Mouse (Mus musculus) liver, adult 2 months (tissue): ENCODE measurements around the gene Tpm3. TPM values are rescaled to one million over a fixed set of nuclear protein-coding genes. Genes with fewer than 3 reads are reported as not detected.

Source experiments
- DNase-seq: peaks from one replicate; pipeline ENCODE4 v3.0.0-alpha.2; 2011; ENCODE audit warnings: low read depth, low spot score; ENCODE audit errors: extremely low read depth
- H3K27ac ChIP-seq: fragments of 200-500 bp; replicated peaks from 2 replicates; pipeline ENCODE4 v1.5.1; 2012; ENCODE audit warnings: low read depth, mild to moderate bottlenecking, control low read depth, inconsistent platforms, low read length; ENCODE audit not compliant: insufficient read depth
- H3K27me3 ChIP-seq: fragments of 200-500 bp; 2 replicates; pipeline ENCODE4 v1.6.1; 2012; ENCODE audit warnings: mild to moderate bottlenecking, moderate library complexity, low read length, inconsistent platforms; ENCODE audit not compliant: control insufficient read depth, insufficient read depth
- H3K36me3 ChIP-seq: fragments of 200-500 bp; 2 replicates; pipeline ENCODE4 v1.6.1; 2012; ENCODE audit warnings: low read length, inconsistent platforms; ENCODE audit not compliant: control insufficient read depth, insufficient read depth
- H3K4me1 ChIP-seq: fragments of 200-500 bp; 2 replicates; pipeline ENCODE4 v1.6.1; 2011; ENCODE audit warnings: low read length; ENCODE audit not compliant: control insufficient read depth, insufficient read depth
- H3K4me3 ChIP-seq: fragments of 200-500 bp; 2 replicates; pipeline ENCODE4 v1.5.1; 2011; ENCODE audit warnings: low read depth, mild to moderate bottlenecking, control low read depth, low read length, moderate library complexity; ENCODE audit not compliant: insufficient read depth
- H3K79me2 ChIP-seq: fragments of 200-500 bp; 2 replicates; pipeline ENCODE4 v1.6.1; 2012; ENCODE audit warnings: inconsistent platforms, mild to moderate bottlenecking, low read length, moderate library complexity; ENCODE audit not compliant: control insufficient read depth, insufficient read depth
- H3K9ac ChIP-seq: fragments of 200-500 bp; 2 replicates; pipeline ENCODE4 v1.6.1; 2012; ENCODE audit warnings: low read depth, mild to moderate bottlenecking, control low read depth, inconsistent platforms, low read length
- CTCF ChIP-seq: fragments of 200-500 bp; IDR thresholded peaks from 2 replicates; pipeline ENCODE4 v1.5.1; 2011; ENCODE audit warnings: low read depth, low read length, control low read depth
- POLR2A ChIP-seq: fragments of 200-500 bp; IDR thresholded peaks from 2 replicates; pipeline ENCODE4 v1.6.1; 2011; ENCODE audit warnings: low read length, control low read depth; ENCODE audit not compliant: insufficient read depth; ENCODE audit errors: extremely low read depth
- WGBS: fragments of 180-500 bp; shearing (Covaris S2); methylation state at CpG from one replicate; pipeline ENCODE4 v1.1.7; 2018; 5-methylcytosine and 5-hydroxymethylcytosine counted together
- polyA plus RNA-seq: library from polyadenylated mRNA; depleted of rRNA; stranded (reverse); fragments of >200 nt; gene quantifications from 2 replicates; pipeline ENCODE4 v1.2.3, GENCODE M21; 2012
- total RNA-seq: library from RNA; depleted of rRNA; stranded (reverse); fragments of >200 nt; gene quantifications from 2 replicates; pipeline ENCODE4 v1.2.3, GENCODE M21; 2014

The Tpm3 gene
- total and polyA plus RNA-seq, 2 experiments: 43.0 to 53.4 TPM

GRCm38 (mm10) chr3:90085281-90085680 is 12.8 kb downstream of the Tpm3 start:
- DNase-seq: no peak
- no peak overlapping the region for H3K9ac ChIP-seq
- TF ChIP-seq POLR2A (no peak), CTCF (no peak)
- H3K36me3 ChIP-seq: peaks cover 34% of the 10 kb centered on the region
- H3K27ac ChIP-seq: no peak overlapping the region
- H3K27me3 ChIP-seq: no peaks in the 10 kb centered on the region
- no peak overlapping the region for H3K4me3 ChIP-seq
- peaks cover 25% of the 10 kb centered on the region; the same call in 1 of the 2 replicates for H3K79me2 ChIP-seq
- H3K4me1 ChIP-seq: peaks cover 38% of the 10 kb centered on the region
- 32% methylated on average over 6 of the region's 6 CpGs for WGBS

DNA sequence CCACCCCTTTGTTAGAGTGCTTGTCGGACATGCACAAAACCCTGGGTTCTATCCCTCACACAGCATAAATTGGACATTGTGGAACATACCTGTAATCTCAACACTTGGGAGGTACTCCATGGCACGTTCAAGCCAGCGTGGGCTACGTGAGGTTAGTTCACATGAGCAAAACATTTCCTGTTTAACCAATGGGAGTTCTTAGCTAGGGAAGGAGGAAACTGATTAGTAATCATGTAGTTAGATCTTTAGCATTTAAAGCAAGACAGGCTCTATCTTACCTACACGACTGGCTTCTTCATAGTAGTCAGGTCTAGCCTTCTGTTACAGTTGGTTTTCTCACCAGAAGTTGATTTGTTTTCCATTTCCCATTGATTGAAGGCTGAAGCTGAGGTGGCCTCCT is 13.6 kb downstream of the Tpm3 start:
- 63% methylated on average over 5 of the region's 5 CpGs for WGBS
- Histone ChIP-seq H3K27ac (no peak overlapping the region), H3K9ac (no peak overlapping the region), H3K36me3 (peaks cover 35% of the 10 kb centered on the region), H3K4me3 (no peak overlapping the region), H3K27me3 (no peaks in the 10 kb centered on the region), H3K4me1 (peaks cover 38% of the 10 kb centered on the region), H3K79me2 (peaks cover 25% of the 10 kb centered on the region; the same call in 1 of the 2 replicates)
- DNase-seq: no peak
- TF ChIP-seq CTCF: no peak
- TF ChIP-seq POLR2A: no peak

DNA sequence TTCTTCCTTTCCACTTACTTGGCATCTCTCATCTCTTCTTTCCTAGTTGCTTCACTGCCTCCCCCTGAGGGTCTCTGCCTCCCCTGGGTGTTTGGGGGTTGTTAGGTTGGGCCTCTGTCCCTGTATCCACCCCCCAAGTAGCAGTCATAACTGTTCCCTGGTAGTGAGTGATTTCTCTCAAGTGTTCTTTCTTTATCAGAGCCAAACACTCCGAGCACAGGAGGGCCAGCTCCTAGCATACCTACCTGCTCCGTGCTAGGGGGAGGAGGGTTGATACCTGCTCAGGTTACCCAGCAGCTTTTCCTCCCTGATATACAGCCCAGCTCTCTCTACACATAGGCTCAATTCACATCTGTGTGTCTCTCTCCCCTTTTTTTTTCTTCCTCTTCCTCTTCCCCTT is 16.2 kb downstream of the Tpm3 start:
- H3K36me3 ChIP-seq: peaks cover 57% of the 10 kb centered on the region

DNA sequence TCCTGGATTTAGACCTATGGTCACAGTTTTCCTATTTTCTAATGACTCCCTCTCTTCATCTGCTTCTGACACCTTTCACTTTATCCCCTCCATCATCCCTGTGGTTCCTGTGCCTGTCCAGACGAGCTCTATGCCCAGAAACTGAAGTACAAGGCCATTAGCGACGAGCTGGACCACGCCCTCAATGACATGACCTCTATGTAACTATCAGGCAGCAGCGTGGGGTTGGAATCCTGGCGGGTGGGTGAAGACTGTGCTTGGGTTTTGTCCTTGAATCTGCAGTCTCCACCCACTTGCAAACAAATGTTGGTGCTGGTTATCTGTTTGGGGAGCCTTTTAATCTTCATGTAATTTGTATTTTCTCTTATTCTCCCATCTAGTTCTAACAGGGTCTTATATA is 18.4 kb downstream of the Tpm3 start:
- H3K27me3 ChIP-seq: no peaks in the 10 kb centered on the region
- no peak overlapping the region for H3K4me3 ChIP-seq
- DNase-seq: no peak
- H3K9ac ChIP-seq: no peak overlapping the region
- H3K27ac ChIP-seq: no peak overlapping the region
- H3K36me3 ChIP-seq: peaks cover 65% of the 10 kb centered on the region
- WGBS: 40% methylated on average over 6 of the region's 6 CpGs
- TF ChIP-seq POLR2A (no peak), CTCF (no peak)
- H3K4me1 ChIP-seq: peaks cover 2% of the 10 kb centered on the region; the same call in 1 of the 2 replicates
- H3K79me2 ChIP-seq: no peaks in the 10 kb centered on the region; the same call in 1 of the 2 replicates

More for the DNA sequence above, 16.2 kb downstream of the Tpm3 start:
- Histone ChIP-seq H3K9ac (no peak overlapping the region), H3K4me3 (no peak overlapping the region), H3K79me2 (peaks cover 16% of the 10 kb centered on the region; the same call in 1 of the 2 replicates), H3K4me1 (peaks cover 19% of the 10 kb centered on the region), H3K27me3 (no peaks in the 10 kb centered on the region), H3K27ac (no peak overlapping the region)
- TF ChIP-seq POLR2A: no peak
- DNase-seq: no peak
- WGBS: 96% methylated on average over 2 of the region's 2 CpGs

- no peak for TF ChIP-seq CTCF
- TF ChIP-seq POLR2A: no peak
- H3K36me3 ChIP-seq: peaks cover 49% of the 10 kb centered on the region
- 87% methylated on average over 3 of the region's 3 CpGs for WGBS
These were observed 22.0 kb downstream of the Tpm3 start for GRCm38 (mm10) chr3:90094453-90094852.

GRCm38 (mm10) chr3:90097928-90098327 is 25.5 kb downstream of the Tpm3 start:
- H3K27ac ChIP-seq: no peak overlapping the region
- no peak overlapping the region for H3K4me3 ChIP-seq
- H3K27me3 ChIP-seq: no peaks in the 10 kb centered on the region
- peaks cover 24% of the 10 kb centered on the region for H3K36me3 ChIP-seq
- WGBS: 87% methylated on average over 5 of the region's 5 CpGs
- H3K79me2 ChIP-seq: no peaks in the 10 kb centered on the region
- no peak overlapping the region for H3K9ac ChIP-seq
- no peaks in the 10 kb centered on the region for H3K4me1 ChIP-seq
- no peak for DNase-seq
- TF ChIP-seq POLR2A: no peak
- TF ChIP-seq CTCF: no peak

More at GRCm38 (mm10) chr3:90094453-90094852, 22.0 kb downstream of the Tpm3 start:
- Histone ChIP-seq H3K9ac (no peak overlapping the region), H3K79me2 (no peaks in the 10 kb centered on the region), H3K4me3 (no peak overlapping the region), H3K4me1 (no peaks in the 10 kb centered on the region), H3K27ac (no peak overlapping the region), H3K27me3 (no peaks in the 10 kb centered on the region)
- no peak for DNase-seq
